Comparison of ENCODE assay signal across 29 mouse cellular contexts in genomic region chrX:56404646-56405045, GRCm38 (mm10). TPM values are rescaled to one million over a fixed set of nuclear protein-coding genes. Genes with fewer than 3 reads are reported as not detected.
"Had no signal": no experiment of that assay in that cellular context is flagged by ENCODE, and none has a peak within 500 bp of the region (broad histone marks: within the 10 kb centered on the region; RNA-seq: fewer than 3 reads in every experiment).

No protein-coding gene starts in this region.

- H3K9ac ChIP-seq: kidney, embryonic 15.5 days; limb, embryonic 13.5 days; liver, embryonic 12.5 days; liver, embryonic 15.5 days; midbrain, embryonic 13.5 days; neural tube, embryonic 13.5 days had no signal

- H3K36me3 ChIP-seq: kidney, embryonic 15.5 days; limb, embryonic 10.5 days; limb, embryonic 13.5 days; liver, embryonic 12.5 days; liver, embryonic 15.5 days; midbrain, embryonic 10.5 days; midbrain, embryonic 13.5 days; neural tube, embryonic 13.5 days had no signal

- H3K9me3 ChIP-seq: kidney, embryonic 15.5 days; limb, embryonic 10.5 days; limb, embryonic 13.5 days; liver, embryonic 12.5 days; liver, embryonic 15.5 days; megakaryocyte, embryonic 14.5 days; midbrain, embryonic 10.5 days; midbrain, embryonic 13.5 days; neural tube, embryonic 13.5 days had no signal

- ATAC-seq: intestine, embryonic 16.5 days; liver, embryonic 12.5 days; midbrain, embryonic 13.5 days; midbrain, embryonic 16.5 days had no signal

- H3K27me3 ChIP-seq: kidney, embryonic 15.5 days; limb, embryonic 13.5 days; liver, embryonic 12.5 days; liver, embryonic 15.5 days; midbrain, embryonic 13.5 days; neural tube, embryonic 13.5 days had no signal

- H3K4me1 ChIP-seq: kidney, embryonic 15.5 days; limb, embryonic 13.5 days; liver, embryonic 12.5 days; liver, embryonic 15.5 days; midbrain, embryonic 10.5 days; midbrain, embryonic 13.5 days; neural tube, embryonic 13.5 days had no signal

- DNase-seq: kidney, adult 2 months; kidney, postnatal 10 days; kidney, postnatal 36 days; liver; lung, adult 2 months; lung, postnatal 14 days; lung, postnatal 4 days; retina, postnatal 1 day; right cerebral cortex, postnatal 25 days; spleen, adult 18-20 months; thymus, adult 2 months; thymus, postnatal 14 days had no signal

- H3K4me2 ChIP-seq: kidney, embryonic 15.5 days; limb, embryonic 13.5 days; liver, embryonic 12.5 days; liver, embryonic 15.5 days; midbrain, embryonic 13.5 days; neural tube, embryonic 13.5 days had no signal

- H3K27ac ChIP-seq: kidney, embryonic 15.5 days; limb, embryonic 10.5 days; limb, embryonic 13.5 days; liver, embryonic 12.5 days; liver, embryonic 15.5 days; midbrain, embryonic 10.5 days; midbrain, embryonic 13.5 days; neural tube, embryonic 13.5 days; stomach, postnatal 0 days had no signal

- H3K4me3 ChIP-seq: kidney, embryonic 15.5 days; limb, embryonic 10.5 days; limb, embryonic 13.5 days; liver, embryonic 12.5 days; liver, embryonic 15.5 days; megakaryocyte, embryonic 14.5 days; midbrain, embryonic 10.5 days; midbrain, embryonic 13.5 days; myocyte; neural tube, embryonic 13.5 days had no signal

RNA-seq across cellular contexts. Expression of gene Smim10l2a, which starts 30.3 kb away (rescaled TPM):
- total RNA-seq: monocyte, adult 5-6 weeks; neutrophil, adult 5-6 weeks had no signal

RNA-seq across cellular contexts. Expression of gene Gm2174, which starts 43.1 kb away (rescaled TPM):
- total RNA-seq: layer of hippocampus, postnatal 14 days; left cerebral cortex, postnatal 25 days; neutrophil, adult 5-6 weeks had no signal
- polyA plus RNA-seq: kidney, adult 2 months; liver, embryonic 12.5 days; lung, adult 2 months; midbrain, embryonic 16.5 days; neural tube, embryonic 13.5 days; thymus, adult 2 months had no signal

RNA-seq across cellular contexts. Expression of gene Zfp449, which starts 58.4 kb away (rescaled TPM):
- total RNA-seq: monocyte, adult 5-6 weeks; neutrophil, adult 5-6 weeks had no signal
